Mouse (Mus musculus): ENCODE data around the gene Clgn.

- TF ChIP-seq POLR2A (IDR thresholded peaks at IDR 0.05; ENCODE audit: control insufficient read depth, extremely low read depth, insufficient read depth, low read length, poor library complexity): no peak
- TF ChIP-seq CTCF (IDR thresholded peaks at IDR 0.05; ENCODE audit: borderline replicate concordance, control insufficient read depth, extremely low read depth, insufficient read depth, low read length, poor library complexity): no peak
Measured at GRCm38 (mm10) chr8:83459606-83460005, 69.9 kb downstream of the Clgn start.

Data from thymus, adult 2 months (tissue).